Mouse (Mus musculus): Measurements from ENCODE around the gene Rrnad1. TPM values are rescaled to one million over a fixed set of nuclear protein-coding genes. Genes with fewer than 3 reads are reported as not detected.

The Rrnad1 gene
- polyA plus RNA-seq, 1 experiment: 19.3 TPM

DNA sequence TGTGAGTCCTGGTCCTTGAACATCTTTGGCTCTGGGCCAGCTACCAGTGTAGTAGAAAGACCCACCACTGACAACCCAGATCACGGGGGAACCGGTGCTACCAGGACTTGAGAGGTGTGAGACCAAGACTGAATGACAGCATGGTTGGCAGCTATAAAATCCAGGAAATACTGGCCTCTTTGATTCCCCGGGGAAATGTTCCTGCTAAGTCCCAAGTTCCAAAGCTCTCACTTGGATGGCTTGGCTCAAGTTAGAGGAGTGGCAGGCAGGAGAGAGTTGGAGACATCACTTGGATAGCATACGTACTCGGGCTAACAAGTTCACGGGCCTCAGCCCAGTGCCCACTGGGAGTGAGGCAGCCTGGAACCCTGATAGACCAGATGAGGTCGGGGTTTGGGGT, 13.1 kb upstream of the Rrnad1 start:
- WGBS: 66% methylated on average over 7 of the region's 7 CpGs
- DNase-seq: no peak
- H3K4me3 ChIP-seq (ENCODE audit: insufficient read depth, low read depth, low read length): no peak overlapping the region
- no peak for TF ChIP-seq CTCF (conservative IDR thresholded peaks at IDR 0.05; ENCODE audit: insufficient read depth, insufficient read length, low read depth, low read length)
- no peak for TF ChIP-seq POLR2A (IDR thresholded peaks at IDR 0.05; ENCODE audit: low read depth, low read length)
- peaks cover 2% of the 10 kb centered on the region; the same call in 1 of the 2 replicates for H3K27me3 ChIP-seq (replicated peaks; ENCODE audit: control insufficient read depth, insufficient read depth, low read length)
- H3K36me3 ChIP-seq (ENCODE audit: control insufficient read depth, insufficient read depth, low read length): no peaks in the 10 kb centered on the region; the same call in none of the 2 replicates
- H3K27ac ChIP-seq (ENCODE audit: insufficient read depth, low read depth, low read length): no peak overlapping the region
- H3K4me1 ChIP-seq (ENCODE audit: control insufficient read depth, insufficient read depth, low read length): no peaks in the 10 kb centered on the region

GRCm38 (mm10) chr3:87942471-87942870, 12.0 kb upstream of the Rrnad1 start:
- Histone ChIP-seq H3K4me3 (ENCODE audit: insufficient read depth, low read depth, low read length) (no peak overlapping the region), H3K4me1 (ENCODE audit: control insufficient read depth, insufficient read depth, low read length) (no peaks in the 10 kb centered on the region), H3K27ac (ENCODE audit: insufficient read depth, low read depth, low read length) (no peak overlapping the region), H3K36me3 (ENCODE audit: control insufficient read depth, insufficient read depth, low read length) (no peaks in the 10 kb centered on the region; the same call in none of the 2 replicates), H3K27me3 (replicated peaks; ENCODE audit: control insufficient read depth, insufficient read depth, low read length) (no peaks in the 10 kb centered on the region)
- no peak for TF ChIP-seq POLR2A (IDR thresholded peaks at IDR 0.05; ENCODE audit: low read depth, low read length)
- 95% methylated on average over 2 of the region's 2 CpGs for WGBS
- DNase-seq: no peak

- no peaks in the 10 kb centered on the region; the same call in none of the 2 replicates for H3K36me3 ChIP-seq (ENCODE audit: control insufficient read depth, insufficient read depth, low read length)
- 64% methylated on average over 5 of the region's 5 CpGs for WGBS
Observed at GRCm38 (mm10) chr3:87940611-87941010, 10.1 kb upstream of the Rrnad1 start.

DNA sequence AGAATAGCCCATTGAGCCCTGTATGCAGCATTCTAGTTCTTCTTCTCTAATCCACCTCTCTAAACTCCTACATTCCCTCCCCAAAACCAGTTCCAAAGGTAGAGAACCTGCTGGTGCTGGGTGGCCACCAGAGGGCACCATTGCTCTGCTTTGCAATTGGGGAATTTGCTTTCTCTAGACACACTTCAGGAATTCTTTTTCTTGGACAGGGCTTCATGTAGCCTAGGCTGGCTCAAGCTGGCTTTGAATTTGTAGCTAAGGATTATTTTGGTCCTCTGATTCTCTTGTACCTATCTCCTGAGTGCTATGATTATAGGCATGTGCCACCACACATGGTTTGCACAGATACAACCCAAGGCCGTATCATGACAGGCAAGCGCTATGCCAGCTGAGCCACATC, 5.3 kb upstream of the Rrnad1 start:
- WGBS: 99% methylated on average over 2 of the region's 2 CpGs
- DNase-seq: peak; percentile 82

More at GRCm38 (mm10) chr3:87940611-87941010, 10.1 kb upstream of the Rrnad1 start:
- no peak overlapping the region for H3K4me3 ChIP-seq (ENCODE audit: insufficient read depth, low read depth, low read length)
- no peak for DNase-seq
- TF ChIP-seq CTCF (conservative IDR thresholded peaks at IDR 0.05; ENCODE audit: insufficient read depth, insufficient read length, low read depth, low read length) (no peak), POLR2A (IDR thresholded peaks at IDR 0.05; ENCODE audit: low read depth, low read length) (no peak)
- no peak overlapping the region for H3K27ac ChIP-seq (ENCODE audit: insufficient read depth, low read depth, low read length)
- H3K27me3 ChIP-seq (replicated peaks; ENCODE audit: control insufficient read depth, insufficient read depth, low read length): no peaks in the 10 kb centered on the region
- no peaks in the 10 kb centered on the region; the same call in 1 of the 2 replicates for H3K4me1 ChIP-seq (ENCODE audit: control insufficient read depth, insufficient read depth, low read length)

DNA sequence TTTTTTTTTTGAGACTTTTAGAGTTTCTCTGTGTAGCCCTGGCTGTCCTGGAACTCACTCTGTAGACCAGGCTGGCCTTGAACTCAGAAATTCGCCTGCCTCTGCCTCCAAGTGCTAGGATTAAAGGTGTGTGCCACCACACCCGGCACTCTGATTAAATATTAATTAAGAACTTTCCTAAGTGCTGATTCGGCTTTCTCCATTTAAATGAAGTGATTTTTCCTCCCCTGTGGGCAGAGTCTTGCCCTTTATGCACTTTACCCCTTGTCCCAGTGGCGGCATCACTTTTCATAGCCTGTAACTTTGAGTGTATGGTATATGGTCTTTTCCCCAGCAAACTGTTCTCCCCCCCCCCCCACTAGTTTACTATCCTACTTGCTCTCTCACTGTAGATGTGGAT, 4.7 kb upstream of the Rrnad1 start:
- no peaks in the 10 kb centered on the region for H3K27me3 ChIP-seq (replicated peaks; ENCODE audit: control insufficient read depth, insufficient read depth, low read length)
- no peak for TF ChIP-seq CTCF (conservative IDR thresholded peaks at IDR 0.05; ENCODE audit: insufficient read depth, insufficient read length, low read depth, low read length)
- TF ChIP-seq POLR2A (IDR thresholded peaks at IDR 0.05; ENCODE audit: low read depth, low read length): no peak
- H3K4me1 ChIP-seq (ENCODE audit: control insufficient read depth, insufficient read depth, low read length): peaks cover 8% of the 10 kb centered on the region
- no peak overlapping the region for H3K4me3 ChIP-seq (ENCODE audit: insufficient read depth, low read depth, low read length)
- DNase-seq: peak; percentile 78
- WGBS: 43% methylated on average over 4 of the region's 4 CpGs
- H3K36me3 ChIP-seq (ENCODE audit: control insufficient read depth, insufficient read depth, low read length): peaks cover 2% of the 10 kb centered on the region
- H3K27ac ChIP-seq (ENCODE audit: insufficient read depth, low read depth, low read length): peak overlapping the region; percentile 42; the same call in 1 of the 2 replicates

More for the DNA sequence above, 5.3 kb upstream of the Rrnad1 start:
- peaks cover 8% of the 10 kb centered on the region for H3K4me1 ChIP-seq (ENCODE audit: control insufficient read depth, insufficient read depth, low read length)
- peaks cover 2% of the 10 kb centered on the region for H3K36me3 ChIP-seq (ENCODE audit: control insufficient read depth, insufficient read depth, low read length)
- peak overlapping the region; percentile 42; the same call in 1 of the 2 replicates for H3K27ac ChIP-seq (ENCODE audit: insufficient read depth, low read depth, low read length)
- H3K27me3 ChIP-seq (replicated peaks; ENCODE audit: control insufficient read depth, insufficient read depth, low read length): no peaks in the 10 kb centered on the region
- TF ChIP-seq POLR2A (IDR thresholded peaks at IDR 0.05; ENCODE audit: low read depth, low read length) (no peak), CTCF (conservative IDR thresholded peaks at IDR 0.05; ENCODE audit: insufficient read depth, insufficient read length, low read depth, low read length) (peak; percentile 89)
- H3K4me3 ChIP-seq (ENCODE audit: insufficient read depth, low read depth, low read length): no peak overlapping the region

- Histone ChIP-seq H3K36me3 (ENCODE audit: control insufficient read depth, insufficient read depth, low read length) (peaks cover 2% of the 10 kb centered on the region), H3K27me3 (replicated peaks; ENCODE audit: control insufficient read depth, insufficient read depth, low read length) (no peaks in the 10 kb centered on the region), H3K27ac (ENCODE audit: insufficient read depth, low read depth, low read length) (peak overlapping the region; percentile 82), H3K4me3 (ENCODE audit: insufficient read depth, low read depth, low read length) (no peak overlapping the region), H3K4me1 (ENCODE audit: control insufficient read depth, insufficient read depth, low read length) (peaks cover 8% of the 10 kb centered on the region)
- WGBS: 38% methylated on average over 4 of the region's 4 CpGs
- no peak for TF ChIP-seq CTCF (conservative IDR thresholded peaks at IDR 0.05; ENCODE audit: insufficient read depth, insufficient read length, low read depth, low read length)
- no peak for TF ChIP-seq POLR2A (IDR thresholded peaks at IDR 0.05; ENCODE audit: low read depth, low read length)
- no peak for DNase-seq
Observed at GRCm38 (mm10) chr3:87934501-87934900, 4.0 kb upstream of the Rrnad1 start.

- Histone ChIP-seq H3K36me3 (ENCODE audit: control insufficient read depth, insufficient read depth, low read length) (peaks cover 2% of the 10 kb centered on the region), H3K27ac (ENCODE audit: insufficient read depth, low read depth, low read length) (peak overlapping the region; percentile 82), H3K4me1 (ENCODE audit: control insufficient read depth, insufficient read depth, low read length) (peaks cover 8% of the 10 kb centered on the region), H3K27me3 (replicated peaks; ENCODE audit: control insufficient read depth, insufficient read depth, low read length) (no peaks in the 10 kb centered on the region), H3K4me3 (ENCODE audit: insufficient read depth, low read depth, low read length) (peak overlapping the region; percentile 41; the same call in 1 of the 2 replicates)
- TF ChIP-seq CTCF (conservative IDR thresholded peaks at IDR 0.05; ENCODE audit: insufficient read depth, insufficient read length, low read depth, low read length) (no peak), POLR2A (IDR thresholded peaks at IDR 0.05; ENCODE audit: low read depth, low read length) (no peak)
- DNase-seq: peak; percentile 77
- WGBS: 63% methylated on average over 5 of the region's 5 CpGs
Observed at GRCm38 (mm10) chr3:87934026-87934425, 3.5 kb upstream of the Rrnad1 start.
